Mouse (Mus musculus) lung, adult 18-20 months (tissue): ENCODE measurements around the gene Igf2bp3.
A peak's percentile ranks its signal among the peaks of the same experiment; 100 is the strongest.
"Not testable (repeated sequence)": the region's sequence is repeated elsewhere in the genome, so short reads cannot be mapped to it uniquely, and the experiment has no call there.

Experiments
- DNase-seq, 2 experiments: peaks; one replicate each; pipeline ENCODE4 v3.0.0; 2022; ENCODE audit warnings: mixed read lengths in 2 of 2

Igf2bp3 gene

DNA sequence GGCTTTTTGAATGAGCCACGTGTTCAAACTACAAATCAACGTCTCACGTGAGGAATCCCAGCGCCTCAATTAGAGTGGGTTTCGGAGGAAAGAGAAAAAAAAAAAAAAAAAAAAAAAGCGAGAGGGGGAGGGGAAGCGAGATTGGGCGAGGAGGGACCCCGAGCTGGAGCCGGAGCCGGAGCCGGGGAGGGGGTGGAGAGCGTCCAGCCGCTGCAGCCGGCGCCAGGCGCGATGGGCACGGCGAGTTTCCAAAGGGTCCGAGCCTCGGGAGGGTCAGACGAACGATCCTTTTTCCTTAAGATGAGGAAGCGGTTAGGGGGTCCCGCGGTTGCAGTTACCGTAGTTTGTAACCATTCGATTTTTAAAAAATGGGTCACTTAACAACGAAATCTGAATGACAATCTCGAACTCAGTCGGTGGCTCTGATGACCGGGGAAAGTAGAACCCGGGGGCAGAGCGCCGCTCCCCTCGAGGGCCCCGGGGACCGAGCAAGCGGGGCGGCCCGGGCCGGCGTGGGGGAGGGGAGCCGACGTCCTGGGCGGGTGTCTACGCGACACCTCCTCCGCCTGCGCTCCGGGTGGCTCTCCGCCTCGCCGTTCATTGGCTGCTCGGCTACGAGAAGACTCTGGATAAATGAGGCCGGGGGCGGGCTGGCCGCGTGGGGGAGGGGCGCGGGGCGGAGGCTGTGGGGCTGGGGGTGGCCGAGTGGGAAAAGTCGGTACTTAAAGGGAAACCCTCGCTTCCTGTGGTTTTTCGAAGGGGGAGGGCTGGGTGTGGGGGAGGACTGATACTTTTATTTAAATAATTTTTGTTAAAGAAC, at the start of gene Igf2bp3:
TSS of gene Igf2bp3 (minus strand) at position 30 of the 820 bp plus-strand sequence.
- DNase-seq: no peak

DNA sequence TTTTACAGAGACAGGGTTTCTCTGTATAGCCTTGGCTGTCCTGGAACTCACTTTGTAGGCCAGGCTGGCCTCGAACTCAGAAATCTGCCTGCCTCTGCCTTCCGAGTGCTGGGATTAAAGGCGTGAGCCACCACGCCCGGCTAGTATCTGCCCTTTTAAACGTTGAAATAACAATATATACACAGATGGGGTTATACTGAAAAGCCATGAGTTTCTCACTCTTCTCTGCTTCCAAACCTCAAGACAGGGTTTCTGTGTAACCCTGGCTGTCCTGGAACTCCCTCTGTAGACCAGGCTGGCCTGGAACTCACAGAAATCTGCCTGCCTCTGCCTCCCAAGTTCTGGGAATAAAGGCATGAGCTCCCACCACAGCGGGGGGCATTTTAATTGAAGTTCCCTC, 49.7 kb upstream of the Igf2bp3 start:
- DNase-seq: not testable (repeated sequence)

DNA sequence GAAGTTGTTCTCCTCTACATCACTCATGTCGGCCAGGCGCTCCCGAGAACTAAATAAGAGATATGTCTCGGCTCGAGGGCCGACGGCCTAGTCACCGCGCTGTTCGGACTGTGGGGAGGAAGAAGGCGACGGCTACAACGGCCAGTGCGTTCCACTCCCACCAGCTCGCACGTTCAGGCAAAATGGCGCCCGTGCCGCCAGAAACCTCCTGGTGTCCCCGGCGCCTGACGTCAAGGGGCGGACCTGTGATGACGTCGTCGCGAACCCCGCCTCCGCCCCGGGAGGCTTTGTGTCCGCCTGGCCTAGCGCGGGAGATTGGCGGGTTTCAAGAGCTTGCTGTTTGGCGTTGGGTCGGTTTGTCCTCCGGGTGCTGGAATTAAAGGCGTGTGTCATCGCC, 49.1 kb upstream of the Igf2bp3 start, which contains the start of gene Tra2a:
TSS of gene Tra2a (minus strand) at position 187 of the 397 bp plus-strand sequence.
- DNase-seq: peak; percentile 96 to 98

DNA sequence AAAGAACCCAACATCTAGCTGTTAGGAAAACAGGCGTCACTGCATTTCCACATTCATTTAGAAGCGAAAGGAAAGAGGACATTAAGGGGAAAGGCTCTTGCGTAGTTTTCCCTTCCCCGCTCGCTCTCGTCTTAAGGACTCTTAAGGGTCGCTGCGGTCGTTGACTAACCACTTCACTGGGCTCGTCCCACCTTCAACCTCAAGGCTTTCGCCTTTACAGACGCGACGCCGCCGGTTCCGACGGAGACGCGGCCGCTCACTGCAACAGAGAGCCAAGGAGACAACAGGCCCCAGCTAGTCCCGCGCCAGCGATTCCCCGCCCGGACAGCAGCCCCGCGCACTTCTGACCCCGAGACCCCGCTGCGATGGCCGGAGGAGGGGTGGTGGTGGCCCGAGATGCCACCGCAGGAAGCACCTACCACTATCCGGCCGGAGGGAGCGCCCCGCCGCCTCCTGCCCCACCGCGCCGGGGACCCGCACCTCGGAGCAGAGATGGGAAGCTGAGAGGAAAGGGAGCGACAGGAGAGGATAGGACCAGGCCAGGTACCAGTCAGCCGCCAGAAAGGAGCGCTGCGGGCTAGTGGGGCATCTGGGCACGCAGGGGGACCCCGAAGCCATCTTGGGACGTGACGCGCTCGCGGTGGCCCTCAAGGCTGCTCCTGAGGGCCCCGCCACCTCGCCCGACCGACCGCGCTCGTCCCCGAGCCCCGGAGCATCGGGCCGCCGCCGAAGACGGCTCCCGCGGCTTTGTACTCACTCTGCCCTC, 48.5 kb upstream of the Igf2bp3 start:
- peak; percentile 81 to 89 for DNase-seq

DNA sequence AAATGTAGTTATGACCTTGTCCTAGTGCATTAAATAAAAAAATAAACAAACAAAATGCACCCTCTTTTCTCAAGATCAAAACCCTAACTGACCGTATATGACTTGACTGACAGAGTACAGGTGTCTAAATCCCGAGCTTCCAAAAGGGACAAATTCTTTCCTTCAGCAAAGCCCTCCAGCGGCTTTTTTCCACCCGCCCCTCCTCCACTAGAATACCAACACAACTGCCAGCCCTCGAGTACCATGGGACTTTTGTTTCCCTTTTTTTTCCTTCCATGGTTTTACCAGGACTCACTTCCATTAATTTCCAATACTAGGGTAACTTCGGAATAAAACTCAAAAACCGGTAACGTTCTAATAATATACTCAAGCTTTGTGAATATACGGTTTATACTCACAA, 47.7 kb upstream of the Igf2bp3 start:
- peak; percentile 7 to 42 for DNase-seq

DNA sequence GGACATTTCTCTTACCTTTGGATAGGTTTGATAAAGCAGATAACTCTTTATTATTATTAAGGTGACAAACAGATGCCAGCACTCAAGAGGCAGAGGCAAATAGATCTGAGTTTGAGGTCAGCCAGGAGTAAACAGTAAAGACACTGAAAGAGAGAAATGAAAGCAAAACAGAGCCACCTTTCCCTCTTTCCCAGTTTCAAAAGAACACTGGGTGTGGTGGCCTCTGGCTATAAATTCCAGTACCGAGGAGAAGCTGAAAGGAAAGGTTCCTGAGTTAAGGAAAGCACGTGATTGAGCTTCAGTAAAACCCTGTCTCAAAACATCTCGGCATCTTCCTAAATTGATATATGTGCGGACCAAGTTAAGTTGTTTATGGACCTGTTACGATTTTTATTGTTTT, 45.0 kb upstream of the Igf2bp3 start:
- DNase-seq: no peak

DNA sequence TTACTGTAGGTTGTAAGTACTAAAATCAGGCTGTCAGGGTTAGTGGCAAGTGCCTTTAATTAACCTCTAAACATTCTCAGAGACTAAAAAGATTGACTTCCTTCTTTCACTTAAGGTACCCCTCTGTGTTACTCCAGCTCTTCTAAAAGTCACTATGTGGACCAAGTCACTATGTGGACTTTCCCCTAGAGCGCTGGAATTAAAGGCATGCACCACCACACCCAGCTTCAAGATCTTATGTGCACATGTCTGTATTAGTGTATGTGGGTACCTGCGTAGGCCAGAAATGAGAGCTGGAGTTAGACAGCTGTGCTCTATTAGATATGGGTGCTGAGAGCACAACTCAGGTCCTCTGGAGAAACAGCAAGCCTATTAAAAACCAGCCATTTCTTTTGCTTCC, 43.1 kb upstream of the Igf2bp3 start:
- DNase-seq: no peak

DNA sequence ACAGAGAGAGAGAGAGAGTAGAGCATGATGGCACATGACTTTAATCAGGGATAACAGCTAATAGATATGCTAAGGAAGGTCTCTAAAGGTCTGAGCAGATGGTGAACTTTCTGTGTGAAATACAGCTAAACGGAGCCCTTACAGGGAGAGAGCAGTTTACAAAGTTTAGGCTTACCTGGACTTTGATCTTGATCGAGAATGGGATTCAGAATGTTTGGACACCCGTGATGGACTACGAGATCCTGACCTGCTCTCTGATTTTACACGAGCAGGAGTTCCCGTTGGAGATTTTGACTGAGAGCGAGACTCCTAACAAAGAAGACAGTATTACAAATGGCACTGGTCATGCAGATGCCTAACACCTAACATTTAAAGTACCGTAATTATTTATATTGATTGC, 37.5 kb upstream of the Igf2bp3 start:
- DNase-seq: no peak

DNA sequence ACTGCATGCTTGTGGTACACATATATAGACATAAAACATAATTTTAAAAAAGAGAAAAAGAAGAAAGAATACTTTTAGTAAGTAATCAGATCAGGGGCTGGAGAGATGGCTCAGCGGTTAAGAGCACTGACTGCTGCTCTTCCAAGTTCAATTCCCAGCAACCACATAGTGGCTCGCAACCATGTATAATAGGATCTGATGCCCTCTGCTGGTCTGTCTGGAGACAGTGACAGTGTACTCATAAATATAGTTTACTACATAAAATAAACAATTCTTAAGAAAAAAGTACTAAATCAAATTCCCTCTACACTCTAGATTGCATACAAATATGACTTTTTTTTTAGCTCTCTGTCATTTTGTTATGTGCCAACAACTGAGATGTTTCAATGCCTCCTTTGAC, 36.4 kb upstream of the Igf2bp3 start:
- no peak for DNase-seq

DNA sequence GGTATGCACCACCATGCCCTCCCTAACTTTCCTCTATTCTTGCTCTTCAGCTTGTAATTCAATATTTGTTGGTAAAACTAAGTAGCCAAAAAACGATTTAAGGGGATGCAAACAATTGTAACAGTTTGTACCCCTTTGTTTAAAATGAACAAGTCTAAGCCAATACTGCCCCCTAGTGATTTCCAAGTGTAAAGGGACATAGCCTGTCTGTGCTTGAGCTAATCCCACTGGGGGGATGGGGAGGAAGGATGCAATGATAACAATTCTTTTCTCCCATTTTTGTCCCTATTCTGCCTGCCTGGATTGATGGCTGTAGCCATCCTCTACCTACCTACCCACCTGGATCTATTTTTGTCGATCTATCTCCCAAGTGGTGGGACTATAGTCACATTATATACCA, 32.5 kb upstream of the Igf2bp3 start:
- no peak for DNase-seq

DNA sequence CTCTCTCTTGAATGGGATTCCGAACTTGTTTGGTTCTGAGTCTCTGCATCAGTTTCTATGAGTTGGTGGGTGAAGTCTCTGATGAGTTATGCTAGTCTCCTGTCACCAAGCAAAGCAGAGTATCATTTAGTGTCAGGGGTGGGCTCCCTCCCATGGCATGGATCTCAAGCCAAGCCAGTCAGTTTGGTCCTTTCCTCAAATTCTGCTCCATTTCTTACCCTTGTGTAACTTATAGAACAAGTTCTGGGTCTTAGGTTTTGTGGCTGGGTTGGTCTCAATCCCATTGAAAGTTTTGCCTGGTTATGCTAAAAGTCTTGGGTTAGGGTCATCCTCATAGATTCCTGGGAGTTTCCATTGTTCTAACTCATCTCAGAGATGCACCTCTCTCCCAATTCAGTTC, 27.6 kb upstream of the Igf2bp3 start:
- no peak for DNase-seq

DNA sequence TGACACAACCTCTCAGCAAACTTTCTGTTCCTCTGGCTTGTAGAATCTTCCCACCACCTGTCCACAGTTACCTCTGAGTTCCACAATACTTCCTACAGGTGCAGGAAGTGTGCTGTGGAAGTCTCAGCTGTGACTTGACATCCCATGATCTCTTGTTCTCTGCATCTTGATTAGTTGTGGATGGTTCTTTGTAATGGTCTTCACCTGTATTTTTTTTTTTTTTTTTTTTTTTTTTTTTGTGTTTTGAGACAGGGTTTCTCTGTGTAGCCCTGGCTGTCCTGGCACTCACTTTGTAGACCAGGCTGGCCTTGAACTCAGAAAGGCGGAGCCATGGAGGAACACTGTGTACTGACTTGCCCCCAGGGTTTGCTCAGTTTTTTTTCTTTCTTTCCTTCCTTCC, 26.8 kb upstream of the Igf2bp3 start:
- no peak for DNase-seq

DNA sequence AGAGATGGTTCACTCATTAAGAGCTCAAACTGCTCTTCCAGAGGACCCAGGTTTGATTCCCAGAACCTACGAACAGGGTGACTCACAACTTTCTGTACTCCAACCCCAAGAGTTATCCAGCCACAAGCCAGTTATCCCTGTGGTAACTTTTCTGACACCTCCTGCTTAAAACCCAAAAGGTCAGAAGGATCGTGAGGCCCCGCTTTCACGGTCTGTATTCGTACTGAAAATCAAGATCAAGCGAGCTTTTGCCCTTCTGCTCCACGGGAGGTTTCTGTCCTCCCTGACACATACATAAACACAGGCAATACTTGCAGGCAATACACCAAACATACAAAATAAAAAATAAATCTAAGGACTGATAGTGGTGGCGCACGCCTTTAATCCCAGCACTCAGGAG, 21.6 kb upstream of the Igf2bp3 start:
- DNase-seq: peak; percentile 98 to 99

DNA sequence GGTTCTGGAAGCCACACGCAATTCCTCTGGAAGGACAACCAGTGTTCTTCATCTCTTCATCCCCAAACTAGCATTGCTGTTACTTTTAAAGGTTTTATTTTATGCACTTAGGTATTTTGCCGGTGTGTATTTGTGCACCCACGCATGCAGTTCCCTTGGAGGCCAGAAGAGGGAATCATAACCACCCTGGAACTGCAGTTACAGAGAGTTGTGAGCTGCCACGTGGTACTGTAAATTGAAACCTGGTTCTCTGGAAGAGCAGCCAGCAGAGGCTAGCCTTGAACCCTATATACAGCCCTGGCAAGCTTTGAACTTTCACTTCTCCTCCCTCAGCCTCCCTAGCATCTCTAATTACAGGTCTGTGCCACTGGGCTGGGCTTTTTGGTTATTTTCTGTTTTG, 18.6 kb upstream of the Igf2bp3 start:
- no peak for DNase-seq

DNA sequence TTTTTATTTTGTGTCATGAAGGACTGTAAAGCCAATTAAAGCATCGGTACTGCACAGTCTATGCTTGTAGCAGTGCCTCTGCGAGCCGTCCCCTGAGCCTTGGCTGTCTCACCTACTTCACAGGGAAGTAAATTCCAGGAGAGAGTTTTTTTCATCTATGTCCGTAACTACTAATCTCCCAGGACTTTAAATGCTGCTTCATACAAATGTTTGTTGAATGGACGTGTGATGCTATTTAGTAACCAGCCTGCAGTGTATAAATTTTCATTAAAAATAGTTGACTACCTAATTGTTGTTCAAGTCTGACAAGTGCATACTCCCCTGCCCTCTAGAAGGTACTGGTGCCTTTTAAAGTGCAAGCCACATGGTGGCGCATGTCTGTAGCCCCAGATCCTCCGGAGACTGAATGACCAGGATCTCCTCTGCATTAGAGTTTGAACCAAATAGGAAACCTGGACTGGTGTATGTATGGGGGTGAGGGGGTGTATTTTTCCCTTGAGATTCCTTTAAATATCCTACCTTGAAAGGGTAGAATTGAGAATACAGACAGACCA, 13.4 kb upstream of the Igf2bp3 start:
- DNase-seq: peak in 1 of 2 experiments; percentile 46

DNA sequence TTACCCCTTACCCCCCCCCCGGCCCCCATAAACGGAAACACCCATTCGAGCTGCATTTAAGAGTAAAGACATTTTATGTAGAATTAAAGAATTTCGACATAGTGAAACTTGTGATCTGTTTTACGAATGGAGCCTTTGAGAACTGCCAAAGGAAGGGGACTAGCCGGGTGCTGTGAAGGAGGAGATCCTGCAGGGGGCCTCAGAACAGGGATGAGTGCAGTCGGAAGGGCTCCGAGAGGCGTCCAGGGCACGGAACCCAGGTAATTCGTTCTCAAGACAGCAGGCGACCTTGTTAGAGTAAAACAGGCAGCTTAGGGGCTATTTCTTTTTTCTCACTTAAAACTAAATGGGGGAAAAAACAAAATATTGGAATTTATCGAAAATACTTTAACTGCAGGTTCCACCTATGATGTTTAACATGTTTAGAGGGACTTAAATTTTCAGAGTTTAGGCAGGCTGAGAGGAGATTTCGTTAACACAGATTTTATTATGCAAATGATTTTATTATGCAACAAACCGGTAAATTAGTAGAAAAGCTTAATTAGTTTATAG, 12.5 kb upstream of the Igf2bp3 start:
- DNase-seq: no peak

DNA sequence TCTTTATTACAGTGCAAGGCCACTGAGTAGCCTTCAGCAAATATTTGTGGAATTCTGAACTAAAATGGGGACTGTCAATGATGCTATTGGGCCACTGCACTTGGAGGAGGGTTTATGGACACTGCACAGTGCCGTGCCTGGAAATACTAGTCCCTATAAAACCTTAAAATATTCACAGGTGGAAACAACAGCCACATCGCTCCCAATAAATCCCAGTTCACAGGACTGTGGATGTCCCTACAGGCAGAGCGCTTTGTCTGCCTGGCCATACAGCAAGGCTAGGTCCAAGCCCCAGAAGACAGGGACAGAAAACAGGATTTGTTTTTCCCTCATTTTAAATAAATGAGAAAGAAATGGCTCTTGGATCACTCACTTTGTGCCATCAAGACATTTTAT, 11.0 kb upstream of the Igf2bp3 start:
- DNase-seq: no peak

DNA sequence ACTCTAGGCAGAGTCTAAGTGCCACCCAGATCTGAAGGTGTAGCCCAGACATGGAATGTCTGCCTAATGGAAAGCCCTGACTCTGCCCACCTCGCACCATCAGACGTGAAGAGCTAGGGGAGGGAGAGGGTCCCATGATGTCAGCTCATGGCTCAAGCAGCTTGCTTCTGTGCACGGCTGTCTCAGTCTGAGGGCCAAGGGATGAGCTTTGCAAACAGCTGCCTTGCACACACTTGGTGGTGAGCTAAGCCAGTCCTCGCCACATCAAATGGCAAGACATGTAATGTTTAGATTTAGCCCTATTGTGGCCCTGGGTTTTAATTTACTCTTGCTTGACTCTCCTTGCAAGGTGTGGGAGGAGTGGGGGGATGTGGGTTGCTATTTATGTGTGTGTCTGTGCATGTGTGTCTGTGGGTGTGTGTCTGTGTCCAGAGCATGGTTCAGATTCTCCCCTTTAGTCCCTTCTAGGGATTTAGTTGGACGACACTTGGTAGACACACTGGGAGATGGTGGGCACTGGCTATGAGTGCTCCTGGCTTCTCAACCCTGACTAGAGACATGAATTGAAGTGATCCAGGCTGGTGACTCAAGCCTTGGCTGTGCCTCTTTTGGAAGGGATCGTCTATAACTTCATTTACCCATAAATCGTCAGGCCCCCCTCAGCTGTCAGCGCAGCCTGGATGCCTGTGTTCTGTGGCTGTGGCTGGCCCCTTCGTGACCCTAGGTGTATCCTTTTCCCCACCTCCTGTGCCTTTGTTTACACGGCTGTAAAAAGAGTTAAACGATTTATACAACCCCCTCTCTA, 10.4 kb upstream of the Igf2bp3 start:
- DNase-seq: no peak

DNA sequence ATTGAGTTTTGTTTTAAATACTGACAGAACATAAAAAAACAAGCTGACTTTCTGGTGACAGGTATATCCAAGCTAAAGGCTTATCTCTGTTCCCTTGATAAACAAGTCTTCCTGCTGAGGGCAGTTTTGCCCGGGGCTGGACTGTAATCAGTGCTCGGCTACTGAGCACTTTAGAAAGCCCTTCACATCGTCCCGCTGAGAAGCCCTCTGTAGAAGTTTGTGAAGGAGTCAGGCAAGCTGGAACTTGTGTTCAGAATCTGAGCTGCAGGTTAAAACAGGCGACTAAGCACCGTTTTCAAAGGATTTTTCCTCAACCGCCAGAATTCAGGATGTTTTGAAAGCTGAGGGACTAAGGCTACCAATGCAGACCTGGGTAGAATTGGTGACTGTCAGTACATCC, 7.1 kb upstream of the Igf2bp3 start:
- DNase-seq: no peak

DNA sequence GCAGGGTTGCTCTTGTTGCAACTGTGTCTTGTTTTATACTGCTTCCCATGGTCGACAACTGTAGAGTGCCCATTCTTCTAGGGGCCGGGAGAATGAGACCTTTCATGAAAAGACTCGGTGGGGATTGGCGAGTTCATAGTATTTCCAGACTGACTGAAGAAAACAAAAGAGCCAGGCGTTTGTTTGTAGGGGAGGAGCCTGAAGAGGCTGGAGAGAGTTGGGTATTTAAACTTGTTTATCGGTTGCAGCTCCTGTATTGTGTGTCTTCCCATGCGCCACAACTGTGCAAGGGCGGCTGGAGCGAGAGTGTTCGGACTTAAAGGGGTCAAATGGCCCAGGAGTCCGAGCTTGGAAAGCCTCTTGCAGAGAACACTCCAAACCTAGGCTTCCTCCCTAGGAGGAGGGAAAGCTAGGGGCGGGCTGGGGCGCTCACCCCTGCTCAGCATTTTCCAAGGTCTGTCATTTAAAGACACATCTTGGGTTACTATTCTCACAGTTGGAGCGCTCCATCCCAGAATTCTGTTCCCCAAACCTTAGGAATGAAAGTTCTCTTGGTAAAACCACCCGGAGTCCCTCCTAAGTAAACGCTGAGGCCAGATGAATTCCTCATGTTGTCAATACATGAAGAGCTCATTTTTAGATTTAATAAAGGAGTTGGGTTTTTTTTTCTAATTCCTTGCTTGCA, 5.3 kb upstream of the Igf2bp3 start:
- DNase-seq: no peak

DNA sequence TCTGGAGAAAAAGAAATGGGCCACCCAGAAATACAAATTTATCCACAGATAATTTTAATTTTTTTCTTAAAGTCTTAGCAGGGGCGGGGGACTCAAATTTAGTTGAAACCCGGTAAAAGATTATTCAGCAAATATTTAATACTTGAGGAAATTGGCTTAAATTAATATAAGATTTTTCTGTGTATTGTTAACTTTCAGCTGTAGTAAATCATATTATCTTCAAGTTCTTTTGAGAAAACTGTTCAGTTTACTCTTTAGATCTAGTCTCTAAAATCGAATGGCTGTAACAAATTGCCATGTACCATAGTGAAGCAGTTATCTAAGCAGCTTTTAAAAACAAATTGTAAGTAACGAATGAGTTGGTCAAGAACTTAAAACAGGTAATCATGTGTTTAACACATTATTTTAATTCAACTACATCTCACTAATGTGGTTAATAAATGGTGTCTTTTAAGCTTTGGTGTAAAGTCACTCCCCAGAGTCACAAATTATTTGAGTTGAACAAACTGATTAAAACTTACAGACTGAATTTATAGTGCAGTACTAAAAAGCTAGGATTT, 4.3 kb upstream of the Igf2bp3 start:
- DNase-seq: no peak
